Mouse (Mus musculus) regulatory T cell (primary cell): ENCODE measurements around the gene Gm7995.

Experiments used
- in situ Hi-C: fragments of 300-600 bp; cut with MboI, MseI; formaldehyde crosslinking; loops from one replicate; pipeline ENCODE4 v1.15.1; 2025; ENCODE audit warnings: high pct_unique_total_duplicates

The Gm7995 gene

DNA sequence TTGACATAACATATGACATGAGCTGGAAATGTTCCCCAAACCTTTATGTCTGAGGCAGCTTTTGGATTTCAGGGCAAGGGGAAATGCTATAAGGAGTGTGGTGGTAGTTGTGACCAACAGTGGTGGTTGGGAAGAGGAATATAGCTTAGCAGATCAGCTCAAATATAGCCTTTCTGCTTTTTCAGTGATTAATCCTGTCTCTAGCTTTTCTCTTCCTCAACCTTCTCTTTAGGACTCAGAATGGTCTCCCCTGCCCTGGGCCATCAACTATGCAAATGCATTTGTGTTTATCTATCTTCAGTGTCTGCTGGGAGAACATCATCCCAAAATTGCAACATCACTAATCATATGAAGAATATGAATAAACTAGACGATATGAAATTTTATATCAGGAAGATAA lies at the start of gene Gm7995:
Gene Gm7995 (plus strand): TSS at position 301 of the 400 bp plus-strand sequence.
- in situ Hi-C loops, result loop anchor here (25.0 kb wide), 1 partner anchor 323 kb away; the partner anchor contains the start of gene Gm3543

DNA sequence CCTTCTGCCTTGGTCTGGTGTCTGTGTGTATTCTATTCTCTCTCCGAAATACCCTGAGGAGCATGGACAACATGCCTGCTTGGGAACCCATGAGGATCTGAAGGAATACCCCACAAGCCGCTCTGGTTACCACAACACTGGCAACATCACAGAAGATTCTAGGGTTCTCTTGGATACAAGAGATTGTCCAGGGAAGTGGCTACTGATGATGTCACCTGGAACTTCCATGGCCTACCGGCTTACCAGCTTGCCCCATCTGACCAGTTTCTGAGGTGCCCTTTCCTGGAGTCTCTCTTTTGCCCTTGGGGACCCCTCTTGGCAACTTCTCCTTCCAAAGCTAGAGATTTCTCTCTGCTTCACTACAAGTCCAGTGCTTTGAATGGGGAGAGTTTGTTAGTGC lies 12.8 kb upstream of the Gm7995 start, which contains the start of gene Gm9611:
Gene Gm9611 (minus strand): TSS at position 101 of the 400 bp plus-strand sequence.
- in situ Hi-C loops, result loop anchor here (5.0 kb wide), 1 partner anchor 345 kb away; the partner anchor contains the start of gene Gm3633
